Mouse (Mus musculus) erythroblast, embryonic 14.5 days (primary cell): ENCODE measurements around the gene Fam57a.

ENCODE experiments used
- GATA1 ChIP-seq: IDR thresholded peaks from 2 replicates; pipeline ENCODE4 v1.6.1; 2012; ENCODE audit warnings: low read length, inconsistent platforms, mixed read lengths
- TAL1 ChIP-seq: IDR thresholded peaks from 3 replicates; pipeline ENCODE4 v1.6.1; 2012; ENCODE audit warnings: low read length, inconsistent platforms, mixed read lengths

- TF ChIP-seq GATA1 (no peak), TAL1 (no peak)
Measured at GRCm38 (mm10) chr11:76213841-76214240, 34.4 kb downstream of the Fam57a start.
